Mouse (Mus musculus) kidney, postnatal 0 days (tissue): ENCODE results near the gene Prr7. TPM values are rescaled to one million over a fixed set of nuclear protein-coding genes. Genes with fewer than 3 reads are reported as not detected.

ENCODE experiments used
- ATAC-seq: fragments of 200-750 bp; cut with Nextera tagmentation; replicated peaks from 2 replicates; pipeline ENCODE4 v1.8.0; 2017; ENCODE audit warnings: low read depth, moderate number of reproducible peaks, moderate TSS enrichment, moderate library complexity; ENCODE audit not compliant: low FRiP score
- DNase-seq: peaks from one replicate; pipeline ENCODE4 v3.0.0-alpha.2; 2016; ENCODE audit warnings: low spot score
- H3K27ac ChIP-seq: fragments of 300-500 bp; sonication (generic); 2 replicates; pipeline ENCODE4 v1.5.1; 2014; ENCODE audit warnings: mild to moderate bottlenecking
- H3K27me3 ChIP-seq: fragments of 300-500 bp; sonication (generic); 2 replicates; pipeline ENCODE4 v1.6.1; 2014; ENCODE audit warnings: low read length, mixed read lengths; ENCODE audit not compliant: insufficient read depth
- H3K36me3 ChIP-seq: fragments of 300-500 bp; sonication (generic); 2 replicates; pipeline ENCODE4 v1.6.1; 2014; ENCODE audit warnings: low read length, mixed read lengths; ENCODE audit not compliant: insufficient read depth
- H3K4me1 ChIP-seq: fragments of 300-500 bp; sonication (generic); replicated peaks from 2 replicates; pipeline ENCODE4 v1.6.1; 2014; ENCODE audit warnings: antibody characterized with exemption, low read length, mixed read lengths; ENCODE audit not compliant: insufficient read depth
- H3K4me2 ChIP-seq: fragments of 300-500 bp; sonication (generic); 2 replicates; pipeline ENCODE4 v1.6.1; 2014; ENCODE audit warnings: mild to moderate bottlenecking, low read length, moderate library complexity, mixed read lengths
- H3K4me3 ChIP-seq: fragments of 300-500 bp; sonication (generic); replicated peaks from 2 replicates; pipeline ENCODE4 v1.5.1; 2014; ENCODE audit warnings: low read depth, low read length
- H3K9ac ChIP-seq: fragments of 300-500 bp; sonication (generic); 2 replicates; pipeline ENCODE4 v1.6.1; 2014; ENCODE audit warnings: low read depth, low read length
- H3K9me3 ChIP-seq: fragments of 300-500 bp; sonication (generic); replicated peaks from 2 replicates; pipeline ENCODE4 v1.6.1; 2016; ENCODE audit warnings: low read length, inconsistent platforms, mixed read lengths
- CTCF ChIP-seq: IDR thresholded peaks from 2 replicates; pipeline ENCODE4 v1.5.1; 2016; ENCODE audit warnings: antibody characterized with exemption, low read depth, mild to moderate bottlenecking, moderate library complexity
- WGBS: fragments of 180-500 bp; shearing (Covaris S2); extraction: QIAGEN DNeasy Blood & Tissue Kit; methylation state at CpG from one replicate; pipeline ENCODE4 v1.1.7; 2014; 5-methylcytosine and 5-hydroxymethylcytosine counted together
- polyA plus RNA-seq: library from polyadenylated mRNA; unstranded; fragments of >200 nt; fragmentation: Nextera tagmentation; extraction: Ambion mirVana; gene quantifications from 2 replicates; pipeline ENCODE4 v1.2.1, GENCODE M21; 2015

Prr7 gene
- polyA plus RNA-seq, 1 experiment from 2014 or later: 0.63 TPM

DNA sequence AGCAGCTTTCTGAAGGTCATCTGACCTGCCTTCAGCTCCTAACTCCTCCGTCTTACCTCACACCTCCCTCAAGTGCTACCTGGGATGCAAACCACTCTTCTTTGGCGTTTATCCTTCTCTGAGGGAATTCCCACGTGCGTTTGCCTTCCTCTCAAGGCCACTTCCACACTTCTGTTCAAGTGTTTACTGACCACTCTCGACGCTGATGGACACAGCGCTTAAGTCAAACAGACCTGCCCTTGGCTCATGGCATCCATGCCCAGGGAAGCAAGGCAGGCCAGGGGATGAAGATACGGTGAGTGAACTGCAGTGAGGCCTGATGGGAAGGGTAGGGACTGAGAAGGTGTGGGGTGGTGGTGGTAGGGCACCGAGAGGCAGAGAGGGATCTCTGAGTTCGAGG is 36.5 kb downstream of the Prr7 start:
- Histone ChIP-seq H3K27ac (no peak overlapping the region), H3K9me3 (no peaks in the 10 kb centered on the region), H3K4me3 (no peak overlapping the region), H3K27me3 (no peaks in the 10 kb centered on the region), H3K4me2 (no peak overlapping the region), H3K36me3 (peaks cover 49% of the 10 kb centered on the region), H3K4me1 (no peaks in the 10 kb centered on the region), H3K9ac (no peak overlapping the region)
- TF ChIP-seq CTCF: no peak
- DNase-seq: no peak
- ATAC-seq: no peak
- 80% methylated on average over 10 of the region's 10 CpGs for WGBS

- Histone ChIP-seq H3K36me3 (peaks cover 67% of the 10 kb centered on the region), H3K4me3 (no peak overlapping the region), H3K4me2 (no peak overlapping the region), H3K27ac (no peak overlapping the region), H3K27me3 (no peaks in the 10 kb centered on the region), H3K9ac (no peak overlapping the region), H3K4me1 (no peaks in the 10 kb centered on the region), H3K9me3 (no peaks in the 10 kb centered on the region)
- ATAC-seq: no peak
- no peak for TF ChIP-seq CTCF
- 92% methylated on average over 8 of the region's 8 CpGs for WGBS
- DNase-seq: no peak
Measured at GRCm38 (mm10) chr13:55502405-55502804, 38.3 kb downstream of the Prr7 start.

DNA sequence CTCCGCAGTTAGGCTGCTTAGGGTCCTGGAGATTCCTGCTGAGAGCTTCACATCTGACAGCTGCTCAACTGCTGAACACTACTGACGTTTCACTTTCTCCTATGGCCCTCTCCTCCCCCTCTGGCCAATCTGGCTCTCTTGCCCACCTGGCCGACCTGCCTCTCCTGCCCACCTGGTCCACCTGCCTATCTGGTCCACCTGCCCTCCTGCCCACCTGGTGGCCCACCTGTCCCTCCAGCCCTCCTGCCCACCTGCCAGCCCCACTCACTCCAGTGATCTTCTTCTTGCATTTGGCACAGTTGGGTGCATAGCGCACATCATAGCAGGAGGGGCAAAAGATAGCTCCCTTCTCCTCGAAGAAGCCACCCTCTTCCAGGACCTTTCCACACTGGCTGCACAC is 40.3 kb downstream of the Prr7 start:
- no peak for TF ChIP-seq CTCF
- H3K9me3 ChIP-seq: no peaks in the 10 kb centered on the region
- H3K4me1 ChIP-seq: no peaks in the 10 kb centered on the region
- no peaks in the 10 kb centered on the region for H3K27me3 ChIP-seq
- DNase-seq: no peak
- 83% methylated on average over 5 of the region's 5 CpGs for WGBS
- peaks cover 69% of the 10 kb centered on the region for H3K36me3 ChIP-seq
- H3K27ac ChIP-seq: no peak overlapping the region
- ATAC-seq: no peak
- no peak overlapping the region for H3K4me2 ChIP-seq
- H3K4me3 ChIP-seq: no peak overlapping the region
- H3K9ac ChIP-seq: no peak overlapping the region

DNA sequence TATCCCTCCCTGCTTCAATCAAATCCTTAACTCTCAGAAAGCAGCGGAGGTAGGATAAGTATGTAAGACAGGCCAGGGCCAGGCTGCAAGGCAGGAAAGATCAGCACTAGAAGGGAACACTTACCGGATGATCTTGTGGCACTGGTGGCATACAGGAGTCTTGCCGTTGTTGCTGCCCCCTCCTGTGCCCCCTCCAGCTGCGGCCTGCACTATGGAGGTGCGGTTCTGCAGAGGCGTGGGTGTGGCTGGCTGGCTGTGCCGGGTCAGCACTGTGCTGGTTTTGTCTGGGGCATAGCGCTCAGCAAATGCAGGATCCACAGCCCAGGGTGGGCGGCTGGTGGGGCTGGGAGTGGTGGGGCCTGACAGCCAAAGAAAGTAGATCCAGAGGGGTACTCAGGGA is 41.7 kb downstream of the Prr7 start:
- WGBS: 93% methylated on average over 9 of the region's 9 CpGs
- Histone ChIP-seq H3K4me1 (peaks cover 5% of the 10 kb centered on the region; the same call in 1 of the 2 replicates), H3K9me3 (no peaks in the 10 kb centered on the region), H3K36me3 (peaks cover 62% of the 10 kb centered on the region), H3K4me3 (no peak overlapping the region), H3K27me3 (no peaks in the 10 kb centered on the region), H3K9ac (no peak overlapping the region), H3K4me2 (no peak overlapping the region), H3K27ac (no peak overlapping the region)
- no peak for TF ChIP-seq CTCF
- ATAC-seq (no peak), DNase-seq (no peak)

GRCm38 (mm10) chr13:55506697-55507096 is 42.6 kb downstream of the Prr7 start:
- 87% methylated on average over 10 of the region's 10 CpGs for WGBS
- Histone ChIP-seq H3K9me3 (no peaks in the 10 kb centered on the region), H3K9ac (no peak overlapping the region), H3K27me3 (no peaks in the 10 kb centered on the region), H3K4me3 (no peak overlapping the region), H3K4me1 (peaks cover 14% of the 10 kb centered on the region; the same call in 1 of the 2 replicates), H3K36me3 (peaks cover 62% of the 10 kb centered on the region), H3K4me2 (no peak overlapping the region), H3K27ac (no peak overlapping the region)
- no peak for ATAC-seq
- no peak for DNase-seq
- TF ChIP-seq CTCF: no peak

- peaks cover 22% of the 10 kb centered on the region for H3K4me1 ChIP-seq
- WGBS: 70% methylated on average over 11 of the region's 11 CpGs
- no peaks in the 10 kb centered on the region for H3K27me3 ChIP-seq
- ATAC-seq (no peak), DNase-seq (no peak)
- H3K4me2 ChIP-seq: no peak overlapping the region
- no peak overlapping the region for H3K27ac ChIP-seq
- no peak overlapping the region for H3K9ac ChIP-seq
- H3K9me3 ChIP-seq: no peaks in the 10 kb centered on the region
- H3K36me3 ChIP-seq: peaks cover 54% of the 10 kb centered on the region
- peak; percentile 32; the same call in 1 of the 2 replicates for TF ChIP-seq CTCF
- H3K4me3 ChIP-seq: no peak overlapping the region
Measured at GRCm38 (mm10) chr13:55507877-55508276, 43.8 kb downstream of the Prr7 start.

- Histone ChIP-seq H3K4me3 (no peak overlapping the region), H3K4me1 (peaks cover 22% of the 10 kb centered on the region), H3K4me2 (no peak overlapping the region), H3K27ac (no peak overlapping the region), H3K27me3 (no peaks in the 10 kb centered on the region), H3K9me3 (no peaks in the 10 kb centered on the region), H3K36me3 (peaks cover 47% of the 10 kb centered on the region), H3K9ac (no peak overlapping the region)
- DNase-seq (no peak), ATAC-seq (no peak)
- no peak for TF ChIP-seq CTCF
- WGBS: 90% methylated on average over 10 of the region's 10 CpGs
Measured at GRCm38 (mm10) chr13:55508531-55508930, 44.5 kb downstream of the Prr7 start.
